Mouse (Mus musculus) megakaryocyte, embryonic 14.5 days (primary cell): ENCODE measurements around the gene Erlec1. TPM values are rescaled to one million over a fixed set of nuclear protein-coding genes. Genes with fewer than 3 reads are reported as not detected.

ENCODE experiments used
- H3K27me3 ChIP-seq: replicated peaks from 2 replicates; pipeline ENCODE3; 2012; ENCODE audit warnings: inconsistent platforms
- H3K36me3 ChIP-seq: replicated peaks from 2 replicates; pipeline ENCODE3; 2012; ENCODE audit warnings: low read length, inconsistent platforms, mixed read lengths
- H3K4me1 ChIP-seq: 2 replicates; pipeline ENCODE4 v1.6.1; 2012; ENCODE audit warnings: inconsistent platforms
- H3K4me3 ChIP-seq: replicated peaks from 2 replicates; pipeline ENCODE3; 2012; ENCODE audit warnings: moderate library complexity, mild to moderate bottlenecking, inconsistent platforms
- H3K9me3 ChIP-seq: 2 replicates; pipeline ENCODE4 v1.6.1; 2012; ENCODE audit warnings: inconsistent platforms
- FLI1 ChIP-seq: IDR thresholded peaks from 2 replicates; pipeline ENCODE4 v1.6.1; 2012; ENCODE audit warnings: low read length, inconsistent platforms, mixed read lengths
- GATA1 ChIP-seq: IDR thresholded peaks from 3 replicates; pipeline ENCODE4 v1.6.1; 2012; ENCODE audit warnings: mixed read lengths, low read length, inconsistent platforms, borderline replicate concordance
- polyA plus RNA-seq: library from polyadenylated mRNA; stranded (reverse); fragments of >175 nt; gene quantifications from 2 replicates; pipeline ENCODE4 v1.2.3, GENCODE M21; 2012; ENCODE audit warnings: low replicate concordance; ENCODE audit not compliant: insufficient read depth

Gene Erlec1
- polyA plus RNA-seq, 1 experiment: 41.1 TPM

- no peaks in the 10 kb centered on the region for H3K9me3 ChIP-seq
- H3K4me1 ChIP-seq: peaks cover 8% of the 10 kb centered on the region
- TF ChIP-seq GATA1 (no peak), FLI1 (no peak)
- no peaks in the 10 kb centered on the region for H3K36me3 ChIP-seq
- H3K27me3 ChIP-seq: peaks cover 16% of the 10 kb centered on the region
- H3K4me3 ChIP-seq: no peak overlapping the region
These were observed 66.0 kb downstream of the Erlec1 start for GRCm38 (mm10) chr11:30888153-30888552.

- H3K4me1 ChIP-seq: peaks cover 8% of the 10 kb centered on the region
- peak within 1 kb of the TSS; percentile 88 for H3K4me3 ChIP-seq
- peaks cover 11% of the 10 kb centered on the region for H3K36me3 ChIP-seq
- TF ChIP-seq GATA1 (no peak), FLI1 (no peak)
- peaks cover 12% of the 10 kb centered on the region for H3K27me3 ChIP-seq
- no peaks in the 10 kb centered on the region for H3K9me3 ChIP-seq
These were observed 68.8 kb downstream of the Erlec1 start, which contains the start of the genes Gpr75 and Asb3 for GRCm38 (mm10) chr11:30885171-30885871. TSS of gene Gpr75 (plus strand) at chr11:30885358. TSS of gene Asb3 (plus strand) at chr11:30885416.

Other genes starting within 250 kb of the Erlec1 start
- gene Psme4, start 182.6 kb downstream of the Erlec1 start, polyA plus RNA-seq: 0.25 and 1.9 TPM in 2 replicates
- not detected in 2 replicates for gene Gpr75, start 69.0 kb downstream of the Erlec1 start, polyA plus RNA-seq
- 0.77 TPM in 1 of 2 replicates, not detected in the other for gene Asb3, start 68.9 kb downstream of the Erlec1 start, polyA plus RNA-seq
- gene Chac2, start 32.0 kb upstream of the Erlec1 start, polyA plus RNA-seq: 4.4 TPM in 1 of 2 replicates, not detected in the other
- gene Gm17332, start 228.1 kb upstream of the Erlec1 start, polyA plus RNA-seq: not detected in 2 replicates